13 mouse cellular contexts compared by ENCODE assay signal in genomic region chr13:13990391-13990790, GRCm38 (mm10).
"Had no signal": no experiment of that assay in that cellular context is flagged by ENCODE, and none has a peak within 500 bp of the region (broad histone marks: within the 10 kb centered on the region; RNA-seq: fewer than 3 reads in every experiment).

No protein-coding gene starts in this region.

- DNase-seq: kidney, postnatal 36 days; layer of hippocampus, adult 9-11 months; layer of hippocampus, postnatal 36 days; lung, embryonic 14.5 days; lung, postnatal 10 days; lung, postnatal 4 days; thymus, postnatal 4 days had no signal

- H3K27ac ChIP-seq: kidney, postnatal 0 days; liver, embryonic 15.5 days; midbrain, embryonic 15.5 days; stomach, postnatal 0 days had no signal

- H3K27me3 ChIP-seq: liver, embryonic 15.5 days; midbrain, embryonic 15.5 days had no signal

- H3K4me2 ChIP-seq: liver, embryonic 11.5 days; liver, embryonic 15.5 days; lung, embryonic 14.5 days; midbrain, embryonic 11.5 days; midbrain, embryonic 15.5 days had no signal

- ATAC-seq: midbrain, embryonic 15.5 days had no signal

- H3K4me3 ChIP-seq: liver, embryonic 15.5 days; midbrain, embryonic 15.5 days had no signal

- H3K9me3 ChIP-seq: liver, embryonic 15.5 days; midbrain, embryonic 15.5 days had no signal

- H3K9ac ChIP-seq: liver, embryonic 15.5 days; lung, embryonic 14.5 days; midbrain, embryonic 15.5 days had no signal

- H3K4me1 ChIP-seq: liver, embryonic 15.5 days; midbrain, embryonic 15.5 days had no signal
